Mouse (Mus musculus) testis, postnatal 10 days (tissue): ENCODE results near the gene Bche.

ENCODE experiments used
- DNase-seq: peaks from one replicate; pipeline ENCODE4 v3.0.0; 2021; ENCODE audit warnings: low spot score

The Bche gene

DNA sequence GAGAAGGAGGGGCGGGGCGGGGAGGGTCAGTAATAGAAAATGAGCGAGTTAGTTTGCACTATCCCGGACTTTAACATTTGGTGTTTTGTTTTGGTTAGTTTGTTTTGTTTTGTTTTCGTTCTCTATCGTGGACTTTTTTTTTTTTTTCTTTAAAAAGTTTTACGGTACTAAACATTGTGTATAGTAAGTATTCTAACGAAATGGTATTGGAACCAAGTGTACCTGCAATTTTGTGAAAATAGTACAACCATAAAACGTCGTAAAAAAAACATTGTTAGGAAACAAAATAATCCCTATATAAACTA lies at the start of gene Bche:
TSS of gene Bche (minus strand) at position 6 of the 305 bp plus-strand sequence.
- DNase-seq = no peak

DNA sequence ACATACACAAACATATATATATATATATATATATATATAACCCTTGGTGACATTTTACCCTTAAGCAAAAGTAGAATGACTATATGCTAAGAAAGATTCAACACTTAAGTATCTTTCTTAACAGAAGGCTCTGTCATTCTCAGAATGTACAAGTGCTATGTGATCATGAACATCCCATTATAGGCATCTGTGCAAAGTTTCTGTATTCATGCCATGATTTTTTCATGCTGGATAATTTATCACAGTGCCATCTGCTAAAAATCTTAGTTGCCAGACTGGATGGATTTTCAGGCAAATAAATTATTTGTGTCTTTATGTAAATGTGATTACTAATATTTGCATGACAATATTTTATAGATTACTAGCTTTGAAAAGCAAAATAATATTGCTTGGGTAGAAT lies 33.8 kb upstream of the Bche start:
- DNase-seq = no peak

DNA sequence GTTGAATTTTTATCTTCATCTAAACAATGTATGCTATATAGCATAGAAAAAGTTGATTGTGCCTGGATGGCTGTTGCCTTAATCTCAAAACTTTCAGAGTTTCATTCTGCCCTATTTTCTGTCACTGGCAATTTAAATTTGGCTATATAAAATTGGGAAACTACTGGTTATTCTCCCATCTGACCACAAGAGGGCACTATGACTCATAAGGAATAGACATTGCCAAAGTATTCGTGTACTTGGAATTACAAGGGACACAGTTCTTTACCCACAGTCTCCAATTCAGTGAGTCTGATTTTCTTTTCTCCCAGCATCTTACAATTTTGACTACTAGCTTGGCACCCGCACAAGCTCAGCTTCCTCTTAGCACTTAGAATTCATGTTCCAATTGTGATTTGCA lies 23.5 kb upstream of the Bche start:
- no peak for DNase-seq

DNA sequence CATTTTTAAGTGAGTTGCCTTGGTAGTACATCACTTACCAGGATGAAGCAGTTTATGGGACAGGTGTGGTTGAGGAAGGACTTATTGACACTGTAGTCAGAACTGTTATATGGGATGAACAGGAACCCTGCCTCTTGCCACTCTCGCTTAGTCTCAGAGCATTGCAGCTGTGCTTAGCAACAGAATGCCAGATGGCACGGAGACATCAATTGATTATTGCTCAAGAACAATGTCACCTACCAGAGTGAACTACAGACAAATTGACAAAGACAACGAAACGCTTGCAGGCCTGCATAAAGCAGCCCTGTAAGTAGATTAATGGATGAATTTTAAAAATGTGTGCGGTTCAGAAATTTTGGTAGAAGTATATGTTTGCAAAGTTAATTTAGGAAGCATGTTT lies 21.3 kb upstream of the Bche start:
- DNase-seq = no peak

DNA sequence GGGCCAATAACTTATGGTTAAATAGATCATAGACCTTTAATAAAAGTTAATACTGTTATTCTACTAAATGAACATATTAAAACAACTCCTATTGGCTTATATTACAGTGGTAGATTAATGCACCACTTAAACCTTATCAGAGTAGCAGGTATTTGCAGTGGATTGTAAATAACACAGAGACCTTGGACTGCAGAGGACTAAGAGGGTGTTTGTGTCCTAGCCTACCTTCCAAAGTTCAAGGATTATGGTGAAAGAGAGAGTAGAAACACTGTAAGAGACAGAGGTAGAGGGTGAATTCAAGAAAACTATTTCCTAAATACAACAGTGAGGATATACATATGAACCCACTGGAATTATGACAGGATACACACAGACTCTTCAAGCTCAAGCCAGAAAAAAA lies 17.5 kb upstream of the Bche start:
- DNase-seq = no peak

DNA sequence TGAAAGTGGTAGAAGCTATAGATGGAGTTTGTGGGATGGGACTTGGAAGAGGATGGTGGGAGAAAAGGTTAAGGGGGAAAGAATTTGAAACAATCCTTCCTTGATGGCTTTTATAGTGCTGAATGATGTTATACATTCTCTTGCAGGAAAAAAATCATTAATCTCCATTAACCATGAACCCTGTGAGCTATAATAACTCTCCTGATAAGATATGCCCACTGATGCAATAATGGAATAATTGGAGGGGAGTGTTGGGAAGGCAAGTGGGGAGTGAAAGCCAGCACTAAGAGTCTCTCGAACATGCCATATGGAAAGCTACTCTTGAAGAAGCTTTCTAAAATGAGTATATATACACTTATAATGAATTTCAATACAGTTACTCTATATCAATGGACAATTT lies 16.7 kb upstream of the Bche start:
- no peak for DNase-seq

DNA sequence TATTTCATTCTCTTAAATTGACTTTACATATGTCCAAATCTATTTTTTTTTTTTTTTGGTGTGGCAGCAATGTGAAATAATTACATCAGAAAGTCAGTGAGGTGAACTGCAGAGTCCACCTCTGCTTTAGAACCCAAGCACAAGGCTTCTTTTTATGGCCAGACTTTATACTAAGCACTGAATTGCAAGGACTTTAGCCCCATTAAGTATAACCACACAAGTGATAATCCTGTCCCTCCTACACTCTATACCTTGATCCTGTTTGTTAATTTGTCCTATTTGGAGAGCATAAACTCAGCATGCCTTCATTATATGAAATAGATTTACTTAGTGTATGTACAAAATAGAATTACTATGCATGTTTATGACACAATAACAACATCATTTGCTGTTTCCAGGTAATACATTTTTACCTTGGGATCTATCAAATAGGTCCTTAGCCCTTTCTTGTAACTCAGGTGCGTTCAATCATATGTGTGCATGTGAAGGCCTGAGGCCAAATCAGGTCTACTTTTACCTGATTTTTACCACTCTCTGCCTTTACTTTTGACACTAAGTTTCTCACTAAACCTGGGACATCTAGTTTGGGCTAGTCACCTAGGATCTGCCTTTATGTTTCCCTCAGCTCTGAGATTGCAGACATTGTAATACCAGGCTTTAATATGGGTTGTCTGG lies 9.5 kb upstream of the Bche start:
- DNase-seq = no peak

DNA sequence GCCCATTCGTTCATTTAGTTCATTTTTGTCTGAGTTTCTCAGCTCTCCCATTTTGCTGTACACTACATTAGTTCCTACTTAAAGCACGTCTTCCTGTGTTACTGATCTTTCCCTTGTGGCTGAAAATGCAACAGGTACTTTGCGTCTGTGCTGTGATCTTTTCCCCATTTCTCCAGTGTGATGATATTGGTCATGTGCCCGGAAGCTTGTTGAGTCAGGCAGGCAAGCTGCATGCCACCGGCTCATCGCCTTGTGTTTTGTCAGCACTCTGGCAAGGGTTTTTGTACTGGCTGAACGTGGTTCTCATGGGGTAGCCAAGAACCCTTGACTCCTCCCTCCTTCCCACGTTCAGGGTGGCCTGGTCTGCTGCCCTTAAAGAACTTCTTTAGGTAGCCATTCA lies 1.7 kb upstream of the Bche start:
- DNase-seq = no peak

DNA sequence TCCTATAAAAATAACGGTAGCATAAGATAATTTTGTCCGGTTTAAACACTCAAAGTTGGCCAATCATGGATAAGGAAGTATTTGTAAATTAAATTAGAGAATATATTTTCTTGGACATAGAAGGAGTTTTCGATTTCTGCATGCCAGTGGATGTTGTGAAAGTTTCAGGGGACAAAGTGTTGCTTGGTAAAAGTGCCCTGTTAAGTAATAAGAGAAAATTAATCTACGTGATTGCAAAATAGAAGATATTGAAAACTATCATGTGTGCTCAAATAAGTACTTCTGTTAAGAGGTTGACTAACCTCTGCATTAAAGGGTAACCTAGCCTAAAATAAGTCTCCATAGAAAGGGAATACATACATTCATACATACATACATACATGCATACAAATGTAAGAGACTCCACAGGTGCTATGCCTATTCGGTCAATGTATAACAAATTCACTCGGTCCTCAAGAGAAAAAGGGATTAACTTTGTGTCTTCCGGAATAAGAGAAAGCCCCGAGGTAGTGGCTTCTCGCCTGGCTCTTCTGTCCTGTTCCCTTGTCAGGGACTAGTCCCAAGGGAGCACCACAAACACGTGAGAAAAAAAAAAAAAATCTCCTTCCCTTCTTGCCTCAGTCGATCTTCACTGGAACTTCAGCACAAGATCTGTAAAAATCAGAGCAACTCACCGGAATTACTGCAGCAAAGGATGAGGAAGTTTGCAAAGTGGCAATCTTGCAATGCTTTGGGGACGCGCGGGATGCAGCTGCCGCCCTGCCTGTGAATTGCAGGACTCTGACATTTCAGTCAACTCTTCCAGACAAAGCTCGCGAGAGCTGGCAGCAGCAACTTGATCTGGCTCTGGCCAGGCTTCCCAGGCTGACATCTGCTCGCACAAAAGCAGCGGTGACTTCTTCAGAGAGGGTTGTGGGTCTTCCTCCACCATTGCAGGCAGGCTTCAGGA lies 480 bp downstream of the Bche start:
- DNase-seq = peak; percentile 73

DNA sequence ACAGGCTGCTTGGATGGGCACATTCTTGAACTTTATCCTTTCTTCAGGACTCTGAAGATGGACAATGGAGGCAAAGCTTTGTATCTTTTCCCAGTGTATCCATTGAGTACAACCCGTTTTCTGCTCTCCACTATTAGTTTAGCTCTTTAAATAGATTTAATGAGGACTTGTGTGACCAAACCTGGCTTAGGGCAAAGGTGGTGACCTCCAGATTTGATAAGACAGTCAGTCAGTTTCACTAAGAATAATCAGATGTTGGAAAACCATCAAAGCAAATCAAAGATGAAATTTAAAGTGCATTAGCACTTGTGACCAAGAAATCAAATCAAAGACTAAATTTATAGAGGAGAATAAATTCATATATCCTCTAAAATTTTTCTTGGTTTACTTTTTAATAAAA lies 1.7 kb downstream of the Bche start:
- DNase-seq = no peak

DNA sequence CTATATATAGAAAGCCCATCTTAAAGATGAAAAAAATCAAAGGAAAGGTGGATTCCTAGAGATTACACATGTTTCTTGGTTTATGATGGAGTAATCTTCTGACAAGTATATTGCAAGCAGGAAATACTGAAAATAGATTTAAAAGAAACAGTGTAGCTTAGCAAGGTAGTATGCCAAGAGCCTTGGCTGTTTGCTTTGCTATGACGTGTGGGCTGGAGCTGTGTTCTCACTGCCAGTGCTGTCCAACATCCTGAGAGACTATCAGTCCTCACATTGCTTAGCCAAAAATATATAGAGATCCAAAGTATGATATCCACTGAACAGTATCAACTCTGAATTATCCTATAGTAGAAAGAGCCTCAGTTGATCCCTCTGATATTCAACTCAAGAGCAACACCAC lies 9.3 kb downstream of the Bche start:
- DNase-seq = no peak

DNA sequence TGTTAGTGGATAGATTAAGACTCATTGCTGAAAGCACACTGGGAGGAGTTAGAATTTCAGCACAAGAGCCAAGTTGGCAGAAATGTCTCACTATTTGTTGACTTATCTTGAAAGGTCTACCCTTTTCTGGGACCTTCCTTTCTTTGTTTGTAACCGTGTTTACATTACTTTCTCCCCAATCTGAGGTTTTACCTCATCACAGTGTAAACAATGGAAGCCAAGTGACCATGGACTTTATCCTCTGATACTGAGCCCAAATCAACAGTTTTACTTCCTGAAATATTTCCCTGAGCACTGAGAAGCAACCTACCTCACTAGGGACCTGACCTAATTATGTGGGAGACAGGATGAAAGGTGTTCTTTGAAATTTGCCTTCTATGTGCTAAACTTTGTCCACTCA lies 34.9 kb downstream of the Bche start:
- DNase-seq = no peak

DNA sequence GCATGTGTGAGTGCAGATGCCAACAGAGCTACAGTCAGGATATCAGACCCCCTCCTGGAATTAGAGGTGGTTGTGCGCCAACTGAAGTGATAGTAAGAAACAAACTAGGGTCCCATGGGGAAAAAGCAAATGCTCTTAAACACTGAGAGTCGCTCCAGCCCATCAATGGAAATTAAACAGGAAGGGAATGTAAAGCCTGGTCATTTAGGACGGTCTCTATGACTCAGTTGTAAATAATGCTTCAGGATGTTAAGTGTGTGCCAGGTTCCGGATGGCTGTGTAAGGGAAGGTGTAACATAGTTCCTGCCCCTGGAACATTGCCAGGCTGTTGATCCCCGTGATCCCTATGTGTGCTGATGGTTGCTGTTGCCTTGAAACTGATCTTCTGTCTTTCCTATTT lies 40.0 kb downstream of the Bche start:
- no peak for DNase-seq

DNA sequence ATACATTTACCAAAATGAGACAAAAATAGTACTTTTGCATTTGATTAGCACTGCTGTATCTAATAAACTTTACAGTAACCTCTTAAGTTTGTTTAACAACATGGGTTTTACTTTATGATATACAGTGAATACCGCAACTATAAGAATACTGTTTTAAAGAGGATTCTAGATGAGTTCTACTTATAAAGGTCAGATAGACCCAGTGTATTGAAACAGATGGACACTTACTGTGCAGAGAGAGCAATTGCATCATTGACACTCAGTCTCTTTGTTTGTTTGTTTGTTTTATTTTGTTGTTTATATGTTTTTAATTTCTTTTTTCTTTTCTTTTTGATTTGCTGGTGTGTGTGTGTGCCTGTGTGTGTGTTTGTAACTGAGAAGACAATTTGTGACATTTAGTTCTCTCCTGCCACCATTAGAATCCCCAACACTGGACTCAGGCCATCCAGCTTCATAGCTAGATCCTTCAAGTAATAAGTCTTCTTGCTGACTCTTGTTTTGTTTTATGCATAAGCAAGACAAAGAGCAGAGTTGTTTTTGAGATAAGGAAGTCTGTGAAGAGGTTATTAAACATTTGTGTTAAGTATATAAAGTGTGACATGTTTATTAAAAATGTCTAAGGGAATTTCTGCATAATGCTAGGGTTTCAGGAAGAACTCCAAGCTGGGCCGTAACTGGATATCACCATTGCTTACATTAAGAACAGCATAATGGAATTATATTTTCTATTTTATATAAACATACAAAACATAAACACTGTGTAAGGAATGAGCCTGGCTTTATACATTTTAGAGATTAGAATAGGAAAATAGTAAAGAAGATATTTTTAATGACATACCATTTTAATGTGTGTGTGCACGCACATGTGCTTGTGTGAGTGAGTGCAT lies 40.7 kb downstream of the Bche start:
- no peak for DNase-seq

DNA sequence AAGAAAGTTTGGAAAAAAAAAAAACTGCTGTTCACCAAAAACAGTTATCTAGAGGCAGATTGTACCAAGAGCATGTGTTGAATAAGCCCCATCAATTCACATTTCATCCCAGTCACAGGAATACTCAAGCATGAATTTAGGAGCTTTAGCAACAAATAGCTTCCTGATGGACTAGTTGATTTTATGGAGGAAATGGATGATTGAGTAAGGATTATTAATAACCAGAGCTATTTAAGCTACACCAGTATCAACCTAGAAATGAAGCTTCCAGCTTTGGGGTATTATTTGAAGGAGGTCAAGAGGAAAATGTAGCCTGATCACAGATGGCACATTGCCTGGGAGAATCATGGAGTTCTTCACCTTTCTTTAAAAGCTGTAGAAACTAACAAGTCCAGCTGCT lies 57.9 kb downstream of the Bche start:
- DNase-seq = no peak

DNA sequence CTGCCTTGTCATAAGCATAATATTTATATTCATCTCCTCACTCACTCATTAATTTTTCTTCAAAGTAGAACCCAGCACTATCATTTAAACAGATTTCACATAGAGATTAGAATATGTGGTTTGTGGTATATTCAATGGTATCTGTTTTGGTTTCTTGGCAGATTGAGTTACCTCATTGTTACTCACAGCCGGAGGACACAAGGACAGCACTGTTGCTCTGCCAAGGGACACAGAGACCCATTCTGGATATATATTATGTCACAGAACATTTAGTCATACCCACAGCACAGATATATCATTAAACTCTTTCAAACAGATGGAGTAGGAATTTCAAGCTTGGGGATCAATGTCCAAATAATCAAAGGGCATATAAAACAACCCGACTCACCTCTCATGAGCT lies 61.2 kb downstream of the Bche start:
- DNase-seq = no peak

DNA sequence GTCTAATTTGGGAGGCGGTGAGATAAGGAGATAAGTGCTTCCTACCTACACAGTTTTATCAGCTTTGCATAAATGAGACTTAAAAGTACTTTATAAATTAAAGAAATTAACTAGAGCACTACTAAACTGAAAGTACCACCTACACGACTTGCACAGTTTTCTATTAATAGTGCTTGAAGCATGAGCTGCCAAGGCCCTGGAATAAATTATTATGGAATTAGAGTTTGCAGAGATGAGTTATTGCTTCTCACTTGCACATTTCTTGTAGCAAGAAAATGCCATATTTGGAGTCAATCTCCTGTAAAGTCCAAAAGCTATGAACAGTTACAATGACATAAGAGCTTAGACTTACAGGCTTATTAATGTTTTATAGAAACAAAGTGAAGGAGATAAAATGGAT lies 96.8 kb downstream of the Bche start:
- no peak for DNase-seq

DNA sequence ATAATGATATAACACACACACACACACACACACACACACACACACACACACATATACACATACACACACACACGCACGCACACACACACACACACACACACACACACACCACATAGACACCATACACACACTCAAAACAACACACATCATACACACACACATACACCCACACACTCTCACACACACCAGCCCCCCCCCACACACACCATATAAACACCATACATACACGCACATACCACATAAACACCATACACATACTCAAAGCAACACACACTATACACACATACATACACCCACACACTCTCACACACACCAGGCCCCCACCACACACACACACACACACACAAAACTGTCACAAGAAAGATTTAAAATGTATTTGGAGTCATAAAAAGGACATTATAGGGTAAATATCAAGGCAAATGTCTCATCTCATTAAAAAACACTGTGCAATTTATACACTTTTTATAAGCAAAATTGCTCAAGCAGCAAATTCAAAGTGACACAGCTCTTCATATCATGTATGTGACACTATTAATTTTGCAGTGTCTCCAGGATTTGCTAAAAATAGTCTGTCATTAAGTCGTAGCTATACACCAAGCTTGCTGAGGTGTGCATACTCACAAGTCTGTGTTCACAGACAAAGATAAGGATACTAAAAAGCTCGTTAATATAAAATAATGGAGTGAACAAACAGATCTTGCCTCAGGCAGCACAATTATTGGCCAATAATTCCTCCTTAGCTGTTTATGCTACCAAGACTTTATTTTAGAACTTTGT lies 116.3 kb downstream of the Bche start:
- DNase-seq = no peak
